In genomic region chr2:3387105-3387860, GRCm38 (mm10) we compare ENCODE assay signal across 21 mouse cellular contexts. TPM values are rescaled to one million over a fixed set of nuclear protein-coding genes. Genes with fewer than 3 reads are reported as not detected.
"Had no signal": no experiment of that assay in that cellular context is flagged by ENCODE, and none has a peak within 500 bp of the region (broad histone marks: within the 10 kb centered on the region; RNA-seq: fewer than 3 reads in every experiment).

No protein-coding gene starts in this region.

- H3K27ac ChIP-seq: neural tube, embryonic 13.5 days; neural tube, embryonic 15.5 days; stomach, embryonic 15.5 days; stomach, postnatal 0 days had no signal

- H3K4me1 ChIP-seq: neural tube, embryonic 13.5 days; neural tube, embryonic 15.5 days; stomach, embryonic 15.5 days had no signal

- H3K27me3 ChIP-seq: neural tube, embryonic 13.5 days; neural tube, embryonic 15.5 days; stomach, embryonic 15.5 days had no signal

- H3K9me3 ChIP-seq: neural tube, embryonic 13.5 days; neural tube, embryonic 15.5 days; stomach, embryonic 15.5 days had no signal

- H3K9ac ChIP-seq: neural tube, embryonic 13.5 days; neural tube, embryonic 15.5 days; stomach, embryonic 15.5 days had no signal

- DNase-seq: retina, postnatal 1 day; right cerebral cortex, adult 18-20 months; right cerebral cortex, postnatal 14 days; right cerebral cortex, postnatal 25 days; right cerebral cortex, postnatal 4 days; spleen, adult 18-20 months; thymus, adult 18-20 months; thymus, adult 2 months; thymus, postnatal 14 days; thymus, postnatal 25 days; thymus, postnatal 4 days had no signal

- H3K4me3 ChIP-seq: neural tube, embryonic 13.5 days; neural tube, embryonic 15.5 days; stomach, embryonic 15.5 days had no signal

- H3K4me2 ChIP-seq: neural tube, embryonic 13.5 days; neural tube, embryonic 15.5 days; stomach, embryonic 15.5 days had no signal

- H3K36me3 ChIP-seq: neural tube, embryonic 13.5 days; neural tube, embryonic 15.5 days; stomach, embryonic 15.5 days had no signal

RNA-seq across cellular contexts. Expression of gene Olah, which starts 9.7 kb away (rescaled TPM):
- polyA plus RNA-seq: neural tube, embryonic 13.5 days; neural tube, embryonic 14.5 days; neural tube, embryonic 15.5 days; small intestine, adult 2 months; spleen, adult 2 months; stomach, embryonic 14.5 days; stomach, embryonic 15.5 days; stomach, embryonic 16.5 days; thymus, adult 2 months; urinary bladder, adult 2 months had no signal

RNA-seq across cellular contexts. Expression of gene Meig1, which starts 35.2 kb away (rescaled TPM):
- polyA plus RNA-seq: small intestine, adult 2 months; spleen, adult 2 months; stomach, embryonic 14.5 days had no signal

RNA-seq across cellular contexts. Expression of gene Acbd7, which starts 51.3 kb away (rescaled TPM):
- polyA plus RNA-seq: small intestine, adult 2 months; spleen, adult 2 months; thymus, adult 2 months had no signal
